Mouse (Mus musculus): ENCODE measurements around the gene Pithd1. TPM values are rescaled to one million over a fixed set of nuclear protein-coding genes. Genes with fewer than 3 reads are reported as not detected.

Pithd1 gene
- 30.9 TPM for polyA plus RNA-seq (2014; fragmentation: Illumina TruSeq; extraction: RNeasy Lipid Tissue Mini Kit (QIAGEN cat#74804); ENCODE audit: low read depth, low replicate concordance)

DNA sequence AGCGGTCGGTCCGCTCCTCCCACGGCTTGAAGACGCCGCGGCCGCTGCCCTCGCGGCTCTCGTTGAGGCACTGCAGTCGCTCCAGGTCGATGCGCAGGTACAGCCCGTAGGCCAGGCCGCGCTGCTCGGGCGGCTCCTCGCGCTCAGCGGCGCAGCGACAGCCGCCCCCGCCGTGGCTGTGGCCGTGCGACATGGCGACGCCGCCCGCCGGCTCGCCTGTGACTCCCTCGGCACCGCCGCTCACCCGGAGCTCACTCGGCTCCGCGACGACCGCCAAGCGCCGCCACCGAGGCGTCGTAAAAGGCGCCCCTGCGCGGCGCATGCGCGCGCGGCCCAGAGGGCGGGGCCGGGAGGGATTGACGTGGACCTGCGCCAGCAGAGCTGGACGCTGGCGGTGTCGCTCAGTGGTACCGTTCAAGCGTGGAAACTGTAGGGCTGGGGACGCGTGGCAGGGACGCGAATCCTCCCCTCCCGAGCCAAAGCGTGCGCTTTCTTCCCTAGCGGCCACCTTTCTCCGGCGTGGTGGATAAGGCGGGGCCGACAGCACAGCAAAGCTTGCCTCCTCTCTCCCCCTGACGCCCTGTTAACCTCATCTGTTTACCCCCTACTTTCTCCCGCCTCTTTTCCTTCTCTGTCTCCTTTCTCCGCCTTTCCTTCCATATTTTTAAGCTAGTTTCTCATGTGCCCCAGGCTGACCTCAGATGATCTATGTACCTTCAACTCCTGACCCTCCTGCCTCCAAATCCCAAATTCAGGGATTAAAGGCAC lies at the start of gene Pithd1:
Gene Pithd1 (minus strand): TSS at position 322 of the 768 bp plus-strand sequence.

DNA sequence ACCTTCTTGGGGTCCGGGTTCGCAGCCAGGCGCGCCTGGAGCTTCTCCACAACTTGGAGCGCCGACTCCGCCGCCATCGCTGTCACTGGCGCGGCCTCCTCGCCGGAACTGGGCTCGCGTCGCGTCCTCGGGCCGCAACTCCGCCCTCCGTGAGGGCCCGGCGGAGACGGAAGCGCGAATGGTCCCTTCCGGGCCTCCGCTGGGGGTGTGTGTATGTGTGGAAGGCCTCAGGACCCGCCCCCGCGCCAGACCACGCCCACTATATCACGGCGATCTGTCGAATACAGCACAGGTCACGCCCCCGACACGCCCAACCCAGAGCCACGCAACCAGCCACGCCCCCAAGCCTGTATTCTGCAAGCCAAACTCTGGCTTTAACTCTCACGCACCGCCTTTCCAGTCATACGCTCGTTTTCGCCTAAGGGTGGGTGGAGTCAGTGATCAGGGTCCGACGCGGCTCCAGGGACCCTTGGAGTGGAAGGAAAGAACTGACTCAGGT lies 34.5 kb upstream of the Pithd1 start, which contains the start of gene Eloa:
Gene Eloa (minus strand): TSS at position 215 of the 499 bp plus-strand sequence.

DNA sequence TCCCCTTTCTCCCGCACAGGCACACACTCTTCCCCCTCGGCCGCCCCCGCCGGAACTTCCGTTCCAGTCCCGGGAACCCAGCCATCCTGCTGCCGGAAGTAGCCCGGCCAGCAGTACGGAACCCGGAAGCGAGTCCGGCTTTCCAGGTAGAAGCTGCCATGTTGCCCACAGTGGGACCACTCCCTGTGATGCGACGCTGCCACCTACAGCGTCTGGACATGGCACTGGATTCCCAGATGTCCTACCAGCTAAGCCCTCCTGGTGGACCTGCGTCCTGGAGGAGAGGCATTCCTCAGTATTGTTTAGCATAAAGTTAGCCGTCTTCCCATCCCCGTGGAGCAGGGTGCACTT lies 14.5 kb downstream of the Pithd1 start, which contains the start of gene Lypla2:
Gene Lypla2 (minus strand): TSS at position 71 of the 351 bp plus-strand sequence.

DNA sequence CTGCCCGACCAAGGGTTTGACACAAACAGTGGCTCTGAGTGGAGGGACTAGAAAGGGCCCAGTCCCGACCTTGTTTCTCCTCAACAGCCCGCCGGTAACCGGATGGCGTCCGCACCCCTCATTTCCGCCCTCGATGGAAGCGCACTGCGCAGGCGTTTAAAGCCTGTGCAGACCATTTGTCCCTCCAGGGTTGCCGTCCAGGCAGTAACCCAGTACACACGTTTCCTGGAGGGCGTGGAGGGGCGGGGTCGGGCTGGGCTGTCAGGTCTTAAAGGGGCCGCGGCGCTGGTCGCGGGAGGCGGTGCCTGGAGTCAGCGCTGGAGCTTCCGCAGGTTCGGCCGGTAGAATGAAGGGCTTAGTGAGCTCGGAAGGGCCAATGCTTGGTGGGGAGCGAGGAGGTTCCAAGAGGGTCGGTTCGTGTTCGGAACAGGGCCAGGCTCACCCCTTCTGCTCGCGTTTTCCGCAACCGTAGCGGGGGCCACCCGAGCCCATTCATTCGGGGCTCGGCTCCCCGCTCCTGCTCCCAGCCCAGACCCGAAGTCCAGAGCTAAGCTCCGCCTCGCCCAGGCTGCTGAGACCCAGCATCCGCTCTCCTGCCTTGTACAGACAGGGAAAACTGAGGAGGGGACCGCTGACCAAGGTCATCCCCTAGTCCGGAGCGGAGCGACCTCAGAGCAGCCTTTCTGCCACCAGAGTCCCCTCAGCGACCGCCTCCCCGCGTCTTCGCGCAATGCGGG lies 23.4 kb downstream of the Pithd1 start, which contains the start of gene Gale:
Gene Gale (plus strand): TSS at position 271 of the 737 bp plus-strand sequence.

DNA sequence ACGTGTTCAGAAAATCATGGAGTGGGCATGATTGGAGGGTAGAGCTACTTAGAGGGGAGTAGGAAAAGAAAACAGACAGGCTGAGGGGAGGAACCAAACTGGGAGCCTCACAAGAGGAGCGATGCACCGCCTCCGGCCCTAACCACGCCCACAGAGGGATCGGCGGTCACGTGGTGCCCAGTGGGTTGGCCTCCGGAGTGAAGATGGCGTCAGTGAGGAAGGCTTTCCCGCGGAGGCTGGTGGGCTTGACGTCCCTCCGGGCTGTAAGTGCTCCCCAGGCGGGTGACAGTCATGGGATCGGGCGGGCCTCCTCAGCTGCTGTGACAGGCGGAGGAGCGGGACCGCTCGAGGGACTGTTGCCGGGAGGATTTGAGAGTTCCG lies 40.8 kb downstream of the Pithd1 start, which contains the start of gene Hmgcl:
Gene Hmgcl (plus strand): TSS at position 171 of the 381 bp plus-strand sequence.

Other genes with a start within 250 kb of the Pithd1 start
- 0.40 TPM for gene Myom3, start 227.5 kb downstream of the Pithd1 start, polyA plus RNA-seq (2014; fragmentation: Illumina TruSeq; extraction: RNeasy Lipid Tissue Mini Kit (QIAGEN cat#74804); ENCODE audit: low read depth, low replicate concordance)
- gene Srsf10, start 131.5 kb downstream of the Pithd1 start, polyA plus RNA-seq (2014; fragmentation: Illumina TruSeq; extraction: RNeasy Lipid Tissue Mini Kit (QIAGEN cat#74804); ENCODE audit: low read depth, low replicate concordance) = 76.3 TPM
- 175 TPM for gene Pnrc2, start 113.4 kb downstream of the Pithd1 start, polyA plus RNA-seq (2014; fragmentation: Illumina TruSeq; extraction: RNeasy Lipid Tissue Mini Kit (QIAGEN cat#74804); ENCODE audit: low read depth, low replicate concordance)
- gene Cnr2, start 91.9 kb downstream of the Pithd1 start, polyA plus RNA-seq (2014; fragmentation: Illumina TruSeq; extraction: RNeasy Lipid Tissue Mini Kit (QIAGEN cat#74804); ENCODE audit: low read depth, low replicate concordance) = 0.93 TPM
- gene Fuca1, start 66.5 kb downstream of the Pithd1 start, polyA plus RNA-seq (2014; fragmentation: Illumina TruSeq; extraction: RNeasy Lipid Tissue Mini Kit (QIAGEN cat#74804); ENCODE audit: low read depth, low replicate concordance) = 33.7 TPM
- gene Hmgcl, start 40.8 kb downstream of the Pithd1 start, polyA plus RNA-seq (2014; fragmentation: Illumina TruSeq; extraction: RNeasy Lipid Tissue Mini Kit (QIAGEN cat#74804); ENCODE audit: low read depth, low replicate concordance) = 56.8 TPM
- 0.66 TPM for gene Gale, start 23.5 kb downstream of the Pithd1 start, polyA plus RNA-seq (2014; fragmentation: Illumina TruSeq; extraction: RNeasy Lipid Tissue Mini Kit (QIAGEN cat#74804); ENCODE audit: low read depth, low replicate concordance)
- 1.5 TPM for gene Lypla2, start 14.6 kb downstream of the Pithd1 start, polyA plus RNA-seq (2014; fragmentation: Illumina TruSeq; extraction: RNeasy Lipid Tissue Mini Kit (QIAGEN cat#74804); ENCODE audit: low read depth, low replicate concordance)
- gene Eloa, start 34.5 kb upstream of the Pithd1 start, polyA plus RNA-seq (2014; fragmentation: Illumina TruSeq; extraction: RNeasy Lipid Tissue Mini Kit (QIAGEN cat#74804); ENCODE audit: low read depth, low replicate concordance) = 14.2 TPM
- 195 TPM for gene Rpl11, start 66.2 kb upstream of the Pithd1 start, polyA plus RNA-seq (2014; fragmentation: Illumina TruSeq; extraction: RNeasy Lipid Tissue Mini Kit (QIAGEN cat#74804); ENCODE audit: low read depth, low replicate concordance)
- 15.2 TPM for gene Id3, start 156.2 kb upstream of the Pithd1 start, polyA plus RNA-seq (2014; fragmentation: Illumina TruSeq; extraction: RNeasy Lipid Tissue Mini Kit (QIAGEN cat#74804); ENCODE audit: low read depth, low replicate concordance)
- 0.11 TPM for gene E2f2, start 185.1 kb upstream of the Pithd1 start, polyA plus RNA-seq (2014; fragmentation: Illumina TruSeq; extraction: RNeasy Lipid Tissue Mini Kit (QIAGEN cat#74804); ENCODE audit: low read depth, low replicate concordance)
- 1.1 TPM for gene Asap3, start 219.1 kb upstream of the Pithd1 start, polyA plus RNA-seq (2014; fragmentation: Illumina TruSeq; extraction: RNeasy Lipid Tissue Mini Kit (QIAGEN cat#74804); ENCODE audit: low read depth, low replicate concordance)